Mouse (Mus musculus) embryonic facial prominence, embryonic 15.5 days (tissue): ENCODE data around the gene Arid5a. TPM values are rescaled to one million over a fixed set of nuclear protein-coding genes. Genes with fewer than 3 reads are reported as not detected.

ENCODE experiments used
- ATAC-seq: fragments of 200-750 bp; cut with Nextera tagmentation; 2 replicates; pipeline ENCODE4 v1.8.0; 2017; ENCODE audit warnings: low read depth, moderate TSS enrichment; ENCODE audit not compliant: insufficient number of reproducible peaks, low FRiP score, low TSS enrichment
- H3K27ac ChIP-seq: fragments of 300-500 bp; sonication (generic); replicated peaks from 2 replicates; pipeline ENCODE4 v1.5.1; 2015; ENCODE audit warnings: mild to moderate bottlenecking, inconsistent platforms
- H3K27me3 ChIP-seq: fragments of 300-500 bp; sonication (generic); 2 replicates; pipeline ENCODE4 v1.6.1; 2015; ENCODE audit warnings: inconsistent platforms
- H3K36me3 ChIP-seq: fragments of 300-500 bp; sonication (generic); 2 replicates; pipeline ENCODE4 v1.6.1; 2015; ENCODE audit warnings: mild to moderate bottlenecking, inconsistent platforms
- H3K4me1 ChIP-seq: fragments of 300-500 bp; sonication (generic); 2 replicates; pipeline ENCODE4 v1.6.1; 2015; ENCODE audit warnings: inconsistent platforms
- H3K4me2 ChIP-seq: fragments of 300-500 bp; sonication (generic); replicated peaks from 2 replicates; pipeline ENCODE4 v1.6.1; 2015; ENCODE audit warnings: mild to moderate bottlenecking, inconsistent platforms
- H3K4me3 ChIP-seq: fragments of 300-500 bp; sonication (generic); replicated peaks from 2 replicates; pipeline ENCODE4 v1.5.1; 2015; ENCODE audit warnings: mild to moderate bottlenecking, inconsistent platforms
- H3K9ac ChIP-seq: fragments of 300-500 bp; sonication (generic); 2 replicates; pipeline ENCODE4 v1.6.1; 2015; ENCODE audit warnings: inconsistent platforms
- H3K9me3 ChIP-seq: fragments of 300-500 bp; sonication (generic); replicated peaks from 2 replicates; pipeline ENCODE4 v1.6.1; 2016; ENCODE audit warnings: inconsistent platforms
- WGBS: fragments of 180-500 bp; shearing (Covaris S2); methylation state at CpG from one replicate; pipeline ENCODE4 v1.1.7; 2015; 5-methylcytosine and 5-hydroxymethylcytosine counted together
- polyA plus RNA-seq: library from polyadenylated mRNA; unstranded; fragments of >200 nt; fragmentation: Nextera tagmentation; extraction: Ambion mirVana; gene quantifications from 2 replicates; pipeline ENCODE4 v1.2.1, GENCODE M21; 2015

Arid5a gene
- polyA plus RNA-seq = 15.5 and 16.1 TPM in 2 replicates

DNA sequence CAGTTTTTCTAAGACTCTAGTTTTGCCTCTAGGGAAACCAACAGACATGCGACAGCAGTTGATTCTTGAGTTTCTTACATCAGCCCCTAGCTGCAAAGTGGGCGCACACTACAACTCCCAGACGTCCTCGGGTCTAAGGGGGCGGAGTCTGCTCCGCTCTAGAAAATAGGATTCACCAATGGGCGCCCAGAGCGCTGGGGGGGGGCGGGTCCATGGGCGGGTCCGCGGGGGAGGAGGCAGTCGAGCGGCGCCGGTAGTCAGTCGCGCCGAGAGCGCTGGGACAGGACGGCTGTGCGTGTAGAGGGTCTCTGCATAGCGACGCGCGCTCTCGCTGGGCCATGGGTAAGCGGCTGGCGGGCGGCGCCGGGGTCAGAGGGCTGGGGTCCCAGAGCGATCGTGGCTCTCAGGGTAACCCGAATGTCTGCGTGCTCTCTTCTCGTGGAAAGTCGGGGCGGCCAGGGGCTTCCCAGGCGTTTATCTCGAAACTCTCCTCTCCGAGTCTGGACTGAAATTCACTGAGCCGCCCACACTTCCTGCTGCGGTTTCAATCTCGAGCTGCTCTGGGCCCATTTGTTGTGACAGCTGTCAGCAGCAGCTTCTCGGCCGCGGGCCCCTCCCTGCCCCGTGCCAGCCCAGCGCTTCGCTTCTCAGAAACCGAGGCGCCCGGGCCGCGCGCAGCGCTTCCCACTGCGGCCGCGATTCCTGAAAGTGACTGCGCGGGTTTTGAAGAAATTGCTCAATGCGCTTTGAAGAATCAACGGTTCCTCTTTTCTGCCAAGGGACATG lies at the start of gene Arid5a:
Gene Arid5a, plus strand, starts transcription at position 239 of the 786 bp plus-strand sequence.
- WGBS = under 1% methylated on average over 65 of the region's 65 CpGs
- Histone ChIP-seq H3K9ac (peak within 1 kb of the TSS; percentile 51), H3K27me3 (peaks cover 8% of the 10 kb centered on the region; the same call in 1 of the 2 replicates)

DNA sequence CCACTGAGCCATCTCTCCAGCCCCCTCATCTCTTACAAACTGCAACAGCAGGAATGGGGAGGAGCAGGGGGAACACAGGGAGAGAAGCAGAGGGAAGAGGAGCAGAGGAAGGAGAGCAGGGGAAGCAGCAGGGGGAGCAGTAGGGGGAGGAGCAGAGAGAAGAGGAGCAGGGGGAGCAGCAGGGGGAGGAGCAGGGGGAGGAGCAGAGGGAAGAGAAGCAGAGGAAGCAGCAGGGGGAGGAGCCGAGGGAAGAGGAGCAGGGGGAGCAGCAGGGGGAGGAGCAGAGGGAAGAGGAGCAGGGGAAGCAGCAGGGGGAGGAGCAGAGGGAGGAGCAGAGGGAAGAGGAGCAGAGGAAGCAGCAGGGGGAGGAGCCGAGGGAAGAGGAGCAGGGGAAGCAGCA lies 48.9 kb upstream of the Arid5a start:
- Histone ChIP-seq H3K4me2 (no peak overlapping the region), H3K27me3 (peaks cover 23% of the 10 kb centered on the region), H3K36me3 (no peaks in the 10 kb centered on the region), H3K9me3 (no peaks in the 10 kb centered on the region), H3K4me3 (no peak overlapping the region), H3K9ac (no peak overlapping the region), H3K27ac (no peak overlapping the region), H3K4me1 (peaks cover 9% of the 10 kb centered on the region)
- 61% methylated on average over 2 of the region's 2 CpGs for WGBS
- ATAC-seq = no peak

More for the DNA sequence above, at the start of gene Arid5a:
- Histone ChIP-seq H3K9me3 (no peaks in the 10 kb centered on the region), H3K36me3 (no peaks in the 10 kb centered on the region), H3K4me3 (peak within 1 kb of the TSS; percentile 71), H3K4me1 (peaks cover 42% of the 10 kb centered on the region), H3K4me2 (peak within 1 kb of the TSS; percentile 91), H3K27ac (peak within 1 kb of the TSS; percentile 88)
- ATAC-seq = peak; percentile 88

DNA sequence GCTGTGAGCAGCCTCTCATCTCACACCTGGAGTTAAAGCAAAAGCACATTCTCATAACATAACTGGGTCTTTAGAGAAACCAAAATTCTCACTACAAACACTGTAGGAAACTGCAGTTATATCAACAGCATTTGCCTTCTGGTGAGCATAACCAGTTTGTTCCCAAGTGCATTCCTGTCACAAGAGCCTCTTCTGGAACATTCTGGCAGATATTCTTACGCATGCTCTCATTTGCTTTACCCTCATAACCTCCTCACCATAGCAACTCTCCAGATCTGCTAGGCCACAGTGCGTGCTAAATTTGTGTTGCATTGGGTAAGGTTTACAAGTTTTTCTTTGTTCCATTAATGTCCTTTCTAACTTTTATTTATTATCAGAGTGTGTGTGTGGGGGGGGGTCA lies 48.3 kb upstream of the Arid5a start:
- no peak overlapping the region for H3K4me3 ChIP-seq
- H3K27ac ChIP-seq = no peak overlapping the region
- H3K4me1 ChIP-seq = peaks cover 9% of the 10 kb centered on the region
- ATAC-seq = no peak
- 91% methylated on average over 2 of the region's 2 CpGs for WGBS
- peaks cover 18% of the 10 kb centered on the region for H3K27me3 ChIP-seq
- no peak overlapping the region for H3K9ac ChIP-seq
- no peaks in the 10 kb centered on the region for H3K36me3 ChIP-seq
- H3K9me3 ChIP-seq = no peaks in the 10 kb centered on the region
- no peak overlapping the region for H3K4me2 ChIP-seq

DNA sequence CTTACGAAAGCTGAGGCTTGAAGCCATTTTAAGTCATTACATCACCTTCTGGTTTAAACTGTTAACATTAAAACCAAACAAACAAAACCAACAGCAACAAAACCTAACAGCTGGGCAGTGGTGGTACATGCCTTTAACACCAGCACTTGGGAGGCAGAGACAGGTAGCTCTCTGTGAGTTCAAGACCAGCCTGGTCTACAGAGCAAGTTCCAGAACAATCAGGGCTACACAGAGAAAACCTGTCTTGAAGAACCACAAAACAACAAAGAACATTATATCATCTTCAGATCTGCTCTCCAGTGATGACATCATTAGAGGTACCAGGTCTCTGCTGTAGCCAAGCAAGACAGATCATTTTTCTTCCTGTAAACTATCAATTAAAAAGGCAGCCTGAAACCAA lies 47.1 kb upstream of the Arid5a start:
- no peak for ATAC-seq
- H3K36me3 ChIP-seq = no peaks in the 10 kb centered on the region
- no peak overlapping the region for H3K4me2 ChIP-seq
- H3K9ac ChIP-seq = no peak overlapping the region
- H3K27me3 ChIP-seq = peaks cover 7% of the 10 kb centered on the region; the same call in 1 of the 2 replicates
- H3K4me3 ChIP-seq = no peak overlapping the region
- H3K4me1 ChIP-seq = no peaks in the 10 kb centered on the region
- WGBS = 94% methylated on average over 1 of the region's 1 CpGs
- H3K27ac ChIP-seq = no peak overlapping the region
- no peaks in the 10 kb centered on the region for H3K9me3 ChIP-seq

DNA sequence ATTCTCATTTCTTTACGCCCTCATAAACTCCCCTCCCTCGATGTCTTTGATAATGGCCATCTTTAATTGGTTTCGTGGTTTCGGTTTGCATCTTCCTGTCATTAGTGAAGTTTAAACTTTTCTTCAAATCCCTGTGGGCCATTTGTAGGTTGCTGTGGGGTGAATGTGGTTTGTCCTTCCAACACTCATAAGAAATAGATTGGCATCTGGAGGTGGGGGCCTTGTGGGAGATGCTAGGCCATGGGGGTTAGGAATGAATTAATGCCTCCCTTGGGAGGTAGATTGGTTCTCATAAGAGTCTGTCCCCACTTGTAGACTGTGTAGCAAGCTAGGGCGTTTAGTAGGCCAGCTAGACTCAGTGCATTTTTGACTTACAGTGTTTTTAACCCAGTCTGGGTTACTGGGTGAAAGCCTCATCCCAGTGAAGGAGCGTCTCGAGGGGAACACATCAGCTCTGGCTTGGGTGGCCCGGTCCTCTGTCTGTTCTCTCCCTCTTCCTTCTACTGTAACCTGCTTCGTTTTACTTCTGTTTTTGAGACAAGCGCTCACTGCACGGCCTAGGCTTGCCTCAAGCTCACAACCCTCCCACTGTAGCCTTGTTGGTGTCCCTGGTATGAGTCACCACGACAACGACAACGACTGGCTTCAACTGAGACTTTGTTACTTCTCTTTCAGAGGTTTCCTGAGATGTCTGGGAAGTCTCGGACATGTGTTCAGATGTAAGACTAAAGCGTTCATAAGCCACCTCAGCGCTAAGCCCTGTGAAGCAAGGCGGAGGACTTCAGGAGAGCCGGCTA lies 45.6 kb upstream of the Arid5a start:
- no peak overlapping the region for H3K27ac ChIP-seq
- WGBS = 79% methylated on average over 19 of the region's 19 CpGs
- no peak for ATAC-seq

DNA sequence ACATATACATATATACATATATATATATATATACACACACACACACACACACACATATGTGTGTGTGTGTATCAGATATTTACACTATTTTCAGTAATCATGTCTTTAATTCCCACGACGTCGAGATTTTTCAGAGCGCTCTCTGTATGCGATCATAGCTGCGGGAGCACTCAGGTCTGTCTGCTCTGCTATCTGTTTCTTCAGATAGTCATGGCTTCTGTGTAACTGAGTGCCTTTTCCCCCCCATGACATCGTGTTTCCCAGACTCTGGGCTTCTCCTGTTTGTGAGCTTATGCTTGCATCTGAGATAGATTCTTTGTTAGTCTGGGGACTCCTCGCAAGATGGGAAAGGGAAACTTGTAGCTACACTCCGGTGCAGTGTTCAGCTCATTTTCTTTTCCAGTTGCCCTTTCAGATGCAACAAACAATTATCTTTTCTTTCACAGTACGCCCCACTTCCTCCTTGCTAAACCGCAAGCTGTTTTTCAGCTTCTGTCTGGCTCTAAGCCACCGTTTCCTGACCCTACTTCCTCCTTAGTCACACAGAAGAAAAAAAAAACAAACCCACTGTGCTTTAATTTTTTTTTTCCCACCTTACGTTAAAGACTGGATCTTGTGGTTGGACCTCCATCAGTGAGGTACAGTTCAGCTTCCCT lies 43.6 kb upstream of the Arid5a start:
- 50% methylated on average over 13 of the region's 13 CpGs for WGBS
- H3K4me3 ChIP-seq = no peak overlapping the region
- no peak overlapping the region for H3K9ac ChIP-seq
- H3K4me2 ChIP-seq = no peak overlapping the region
- H3K27ac ChIP-seq = peak overlapping the region; percentile 29; the same call in 1 of the 2 replicates
- H3K36me3 ChIP-seq = no peaks in the 10 kb centered on the region
- H3K27me3 ChIP-seq = peaks cover 8% of the 10 kb centered on the region
- ATAC-seq = no peak
- no peaks in the 10 kb centered on the region for H3K9me3 ChIP-seq
- no peaks in the 10 kb centered on the region for H3K4me1 ChIP-seq

More for the DNA sequence above, 45.6 kb upstream of the Arid5a start:
- H3K4me1 ChIP-seq = no peaks in the 10 kb centered on the region
- no peaks in the 10 kb centered on the region for H3K9me3 ChIP-seq
- no peak overlapping the region for H3K4me3 ChIP-seq
- H3K9ac ChIP-seq = no peak overlapping the region
- no peaks in the 10 kb centered on the region for H3K27me3 ChIP-seq
- no peaks in the 10 kb centered on the region for H3K36me3 ChIP-seq
- H3K4me2 ChIP-seq = no peak overlapping the region

DNA sequence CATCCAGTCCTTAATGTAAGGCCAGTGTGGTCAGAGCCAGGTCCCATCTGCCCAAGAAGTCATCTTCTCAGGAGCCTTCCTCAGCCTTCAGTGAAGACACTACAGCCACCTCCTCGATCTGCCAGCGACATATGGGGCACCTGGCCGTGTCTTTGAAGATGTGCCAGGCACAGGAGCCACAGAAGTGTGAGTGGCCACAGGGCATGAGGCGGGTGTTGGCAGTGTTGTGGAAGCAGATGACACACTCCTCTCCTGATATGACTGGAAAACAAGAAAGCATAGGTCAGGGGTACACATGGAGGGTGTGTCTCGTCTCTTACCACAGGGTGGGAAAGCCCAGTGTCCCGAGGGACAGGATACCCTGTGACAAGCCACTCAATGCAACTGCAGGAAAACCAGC lies 41.2 kb upstream of the Arid5a start:
- Histone ChIP-seq H3K9ac (no peak overlapping the region), H3K4me2 (no peak overlapping the region), H3K4me1 (peaks cover 6% of the 10 kb centered on the region; the same call in 1 of the 2 replicates), H3K4me3 (no peak overlapping the region), H3K36me3 (no peaks in the 10 kb centered on the region), H3K27me3 (peaks cover 23% of the 10 kb centered on the region), H3K9me3 (no peaks in the 10 kb centered on the region), H3K27ac (no peak overlapping the region)
- WGBS = 68% methylated on average over 6 of the region's 6 CpGs
- no peak for ATAC-seq

DNA sequence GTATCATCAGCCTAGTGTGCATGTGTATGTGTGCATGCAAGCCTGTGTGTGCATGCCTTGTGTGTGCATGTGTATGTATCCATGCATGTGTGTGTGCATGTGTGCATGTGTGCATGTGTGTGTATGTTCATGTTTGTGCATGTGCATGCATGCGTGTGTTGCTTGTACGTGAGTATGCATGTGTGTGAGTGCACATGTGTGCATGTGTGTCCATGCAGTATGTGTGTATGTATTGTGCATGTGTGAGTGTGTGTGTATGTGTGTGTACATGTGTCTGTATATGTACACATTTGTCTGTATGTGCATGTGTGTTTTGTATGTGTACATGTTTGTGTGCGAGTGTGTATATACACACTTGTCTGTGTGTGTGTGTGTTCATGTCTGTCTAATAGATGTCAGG lies 39.9 kb upstream of the Arid5a start:
- no peak overlapping the region for H3K4me3 ChIP-seq
- peaks cover 23% of the 10 kb centered on the region for H3K27me3 ChIP-seq
- H3K27ac ChIP-seq = no peak overlapping the region
- H3K36me3 ChIP-seq = no peaks in the 10 kb centered on the region
- H3K4me1 ChIP-seq = peaks cover 6% of the 10 kb centered on the region; the same call in 1 of the 2 replicates
- no peak for ATAC-seq
- no peaks in the 10 kb centered on the region for H3K9me3 ChIP-seq
- no peak overlapping the region for H3K4me2 ChIP-seq
- H3K9ac ChIP-seq = no peak overlapping the region
- 91% methylated on average over 3 of the region's 3 CpGs for WGBS

DNA sequence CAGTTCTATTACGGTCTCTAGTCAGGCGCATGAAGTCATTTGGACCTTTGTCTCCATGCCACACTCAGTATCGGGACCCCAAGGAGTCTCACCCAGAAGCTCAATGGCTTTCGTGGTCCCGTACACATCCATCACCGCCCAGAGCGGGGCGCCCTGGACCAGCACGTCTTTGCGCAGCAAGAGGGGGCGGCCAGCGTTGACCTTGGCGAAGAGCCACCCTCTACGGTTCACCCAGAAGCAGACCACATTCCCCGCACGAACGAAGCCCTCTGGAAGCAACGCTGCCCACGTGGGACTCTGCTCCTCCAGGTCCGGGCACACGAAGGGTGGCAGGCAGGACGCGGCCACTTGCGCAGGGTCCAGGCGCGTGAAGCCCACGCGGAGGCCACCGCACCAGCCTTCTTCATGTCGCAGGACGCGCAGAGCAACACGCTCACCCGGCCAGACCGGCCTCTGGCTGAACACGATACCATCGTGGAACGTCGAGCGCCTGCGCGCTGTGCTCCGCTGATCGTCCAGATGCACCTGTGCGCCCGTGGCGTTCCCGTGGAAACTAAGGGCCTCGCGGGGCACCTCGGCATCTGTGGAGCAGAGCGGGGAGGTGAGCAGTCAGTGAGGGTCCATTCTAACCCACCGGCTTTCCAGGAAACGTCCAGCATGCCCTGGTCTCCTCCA lies 38.3 kb upstream of the Arid5a start:
- Histone ChIP-seq H3K4me3 (peak overlapping the region; percentile 2; the same call in 1 of the 2 replicates), H3K27me3 (peaks cover 23% of the 10 kb centered on the region), H3K4me1 (peaks cover 13% of the 10 kb centered on the region; the same call in 1 of the 2 replicates), H3K27ac (no peak overlapping the region), H3K4me2 (peak overlapping the region; percentile 38), H3K9me3 (no peaks in the 10 kb centered on the region), H3K9ac (no peak overlapping the region), H3K36me3 (no peaks in the 10 kb centered on the region)
- 43% methylated on average over 54 of the region's 54 CpGs for WGBS
- ATAC-seq = no peak

DNA sequence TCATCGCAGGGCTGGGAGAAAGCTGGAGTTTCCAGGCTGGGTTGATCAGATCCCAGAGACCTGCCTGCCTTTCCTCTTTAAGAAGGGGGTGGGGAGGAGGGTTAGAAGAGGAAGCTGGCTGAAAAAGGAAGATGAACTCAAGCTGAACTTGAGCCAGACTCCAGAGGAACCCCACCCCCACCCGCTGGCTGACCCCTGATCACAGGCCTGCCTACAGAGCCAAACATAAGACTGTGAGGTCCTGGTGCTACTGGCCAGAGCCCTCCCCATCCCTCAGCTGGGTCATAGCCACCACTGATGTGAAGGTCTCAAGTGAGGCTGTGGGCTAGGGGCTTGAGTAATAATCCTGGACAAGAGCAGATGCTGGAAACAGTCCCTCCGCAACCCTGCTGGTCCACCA lies 36.9 kb upstream of the Arid5a start:
- WGBS = 50% methylated on average over 3 of the region's 3 CpGs
- H3K9ac ChIP-seq = no peak overlapping the region

More for the DNA sequence above, 36.9 kb upstream of the Arid5a start:
- no peak overlapping the region for H3K27ac ChIP-seq
- peaks cover 23% of the 10 kb centered on the region for H3K27me3 ChIP-seq
- no peak overlapping the region for H3K4me2 ChIP-seq
- ATAC-seq = no peak
- H3K9me3 ChIP-seq = no peaks in the 10 kb centered on the region
- no peaks in the 10 kb centered on the region for H3K36me3 ChIP-seq
- no peak overlapping the region for H3K4me3 ChIP-seq
- peaks cover 13% of the 10 kb centered on the region; the same call in 1 of the 2 replicates for H3K4me1 ChIP-seq
